Mouse (Mus musculus) gastrocnemius, adult 18-20 months (tissue): ENCODE measurements around the gene Skor1. TPM values are rescaled to one million over a fixed set of nuclear protein-coding genes. Genes with fewer than 3 reads are reported as not detected.
A peak's percentile ranks its signal among the peaks of the same experiment; 100 is the strongest.

Source experiments
- DNase-seq: peaks from one replicate; pipeline ENCODE4 v3.0.0; 2021; ENCODE audit warnings: low spot score
- total RNA-seq, 2 experiments: library from RNA; stranded (reverse); gene quantifications; 2 replicates each; pipeline ENCODE4 v1.2.3; 2021

Gene Skor1
- total RNA-seq, 2 experiments from 2014 or later, result 0.05 to 0.11 TPM

GRCm38 (mm10) chr9:63135801-63136200 is 13.0 kb downstream of the Skor1 start:
- DNase-seq, result peak; percentile 57

- DNase-seq, result no peak
These were observed 13.4 kb downstream of the Skor1 start for GRCm38 (mm10) chr9:63135356-63135755.

- no peak for DNase-seq
These were observed 15.1 kb downstream of the Skor1 start for GRCm38 (mm10) chr9:63133659-63134058.

GRCm38 (mm10) chr9:63132673-63133601 is 15.8 kb downstream of the Skor1 start:
- peak; percentile 94 for DNase-seq

- peak; percentile 38 for DNase-seq
These were observed 16.7 kb downstream of the Skor1 start for GRCm38 (mm10) chr9:63131957-63132602.

- no peak for DNase-seq
These were observed 19.1 kb downstream of the Skor1 start for GRCm38 (mm10) chr9:63129641-63130041.

- DNase-seq, result peak; percentile 40
These were observed 24.2 kb downstream of the Skor1 start for GRCm38 (mm10) chr9:63124512-63124911.

GRCm38 (mm10) chr9:63123451-63124438 is 25.0 kb downstream of the Skor1 start:
- peak; percentile 94 for DNase-seq

- DNase-seq, result no peak
These were observed 26.5 kb downstream of the Skor1 start for GRCm38 (mm10) chr9:63122161-63122833.

- DNase-seq, result no peak
These were observed 30.4 kb downstream of the Skor1 start for GRCm38 (mm10) chr9:63118385-63118784.

GRCm38 (mm10) chr9:63112514-63112913 is 36.2 kb downstream of the Skor1 start:
- no peak for DNase-seq

- DNase-seq, result no peak
These were observed 39.0 kb downstream of the Skor1 start for GRCm38 (mm10) chr9:63109782-63110087.

GRCm38 (mm10) chr9:63109020-63109781 is 39.6 kb downstream of the Skor1 start:
- DNase-seq, result peak; percentile 97

GRCm38 (mm10) chr9:63108580-63108979 is 40.2 kb downstream of the Skor1 start:
- peak; percentile 30 for DNase-seq

- DNase-seq, result no peak
These were observed 48.1 kb downstream of the Skor1 start for GRCm38 (mm10) chr9:63100660-63101059.

GRCm38 (mm10) chr9:63099876-63100275 is 48.9 kb downstream of the Skor1 start:
- DNase-seq, result no peak

GRCm38 (mm10) chr9:63099344-63099743 is 49.4 kb downstream of the Skor1 start:
- no peak for DNase-seq

- DNase-seq, result no peak
These were observed 49.9 kb downstream of the Skor1 start for GRCm38 (mm10) chr9:63098887-63099286.

GRCm38 (mm10) chr9:63097204-63097603 is 51.6 kb downstream of the Skor1 start:
- DNase-seq, result no peak

GRCm38 (mm10) chr9:63094030-63094429 is 54.7 kb downstream of the Skor1 start:
- no peak for DNase-seq
